Mouse (Mus musculus): ENCODE data around the gene Vmn1r221.

GRCm38 (mm10) chr13:23269681-23270080, 55.8 kb downstream of the Vmn1r221 start:
- TF ChIP-seq CTCF (IDR thresholded peaks at IDR 0.05; ENCODE audit: low read depth) (no peak), EP300 (IDR thresholded peaks at IDR 0.05; ENCODE audit: low read depth) (no peak)
